Mouse (Mus musculus) hindbrain, embryonic 12.5 days (tissue): ENCODE results near the gene Gm36210. TPM values are rescaled to one million over a fixed set of nuclear protein-coding genes. Genes with fewer than 3 reads are reported as not detected.

Experiments
- ATAC-seq: fragments of 200-750 bp; cut with Nextera tagmentation; 2 replicates; pipeline ENCODE4 v1.8.0; 2017; ENCODE audit warnings: moderate TSS enrichment; ENCODE audit not compliant: low FRiP score
- H3K27ac ChIP-seq: fragments of 300-500 bp; sonication (generic); 2 replicates; pipeline ENCODE4 v1.5.1; 2016; ENCODE audit warnings: mild to moderate bottlenecking
- H3K27me3 ChIP-seq: fragments of 300-500 bp; sonication (generic); 2 replicates; pipeline ENCODE4 v1.6.1; 2016; ENCODE audit warnings: mild to moderate bottlenecking
- H3K36me3 ChIP-seq: fragments of 300-500 bp; sonication (generic); 2 replicates; pipeline ENCODE4 v1.6.1; 2016; ENCODE audit warnings: mild to moderate bottlenecking
- H3K4me1 ChIP-seq: fragments of 300-500 bp; sonication (generic); 2 replicates; pipeline ENCODE4 v1.6.1; 2016
- H3K4me2 ChIP-seq: fragments of 300-500 bp; sonication (generic); replicated peaks from 2 replicates; pipeline ENCODE4 v1.6.1; 2016; ENCODE audit warnings: mild to moderate bottlenecking
- H3K4me3 ChIP-seq: fragments of 300-500 bp; sonication (generic); 2 replicates; pipeline ENCODE4 v1.5.1; 2016; ENCODE audit warnings: mild to moderate bottlenecking
- H3K9ac ChIP-seq: fragments of 300-500 bp; sonication (generic); 2 replicates; pipeline ENCODE4 v1.6.1; 2016; ENCODE audit warnings: mild to moderate bottlenecking, moderate library complexity
- H3K9me3 ChIP-seq: fragments of 300-500 bp; sonication (generic); replicated peaks from 2 replicates; pipeline ENCODE4 v1.6.1; 2016; ENCODE audit warnings: mild to moderate bottlenecking
- WGBS: fragments of 180-500 bp; shearing (Covaris S2); methylation state at CpG from one replicate; pipeline ENCODE4 v1.1.7; 2016; 5-methylcytosine and 5-hydroxymethylcytosine counted together
- polyA plus RNA-seq: library from polyadenylated mRNA; unstranded; fragments of >200 nt; fragmentation: Nextera tagmentation; extraction: Ambion mirVana; gene quantifications from 2 replicates; pipeline ENCODE4 v1.2.1, GENCODE M21; 2016

The Gm36210 gene
- polyA plus RNA-seq, 1 experiment from 2014 or later = not detected

- ATAC-seq = no peak
- Histone ChIP-seq H3K4me2 (no peak overlapping the region), H3K27ac (no peak overlapping the region), H3K27me3 (0 out of 2 replicates have a peak, but pooled peaks cover 2% of the 10 kb centered on the region), H3K9ac (no peak overlapping the region), H3K9me3 (no peaks in the 10 kb centered on the region; the same call in 1 of the 2 replicates), H3K4me3 (no peak overlapping the region), H3K36me3 (no peaks in the 10 kb centered on the region), H3K4me1 (no peaks in the 10 kb centered on the region)
- WGBS = 77% methylated on average over 11 of the region's 11 CpGs
Observed at GRCm38 (mm10) chr7:4850621-4851314, 55.5 kb downstream of the Gm36210 start.

GRCm38 (mm10) chr7:4849372-4849771 lies 56.9 kb downstream of the Gm36210 start:
- Histone ChIP-seq H3K27ac (no peak overlapping the region), H3K4me3 (no peak overlapping the region), H3K9me3 (no peaks in the 10 kb centered on the region; the same call in 1 of the 2 replicates), H3K4me2 (no peak overlapping the region), H3K9ac (no peak overlapping the region), H3K4me1 (no peaks in the 10 kb centered on the region; the same call in 1 of the 2 replicates), H3K27me3 (peaks cover 6% of the 10 kb centered on the region), H3K36me3 (no peaks in the 10 kb centered on the region)
- 67% methylated on average over 9 of the region's 9 CpGs for WGBS
- ATAC-seq = no peak

Other genes with a start within 250 kb of the Gm36210 start
- 15.0 and 17.1 TPM in 2 replicates for gene Ppp6r1, start 247.5 kb downstream of the Gm36210 start, polyA plus RNA-seq
- 108 and 110 TPM in 2 replicates for gene Hspbp1, start 221.4 kb downstream of the Gm36210 start, polyA plus RNA-seq
- gene Brsk1, start 215.9 kb downstream of the Gm36210 start, polyA plus RNA-seq = 5.8 and 5.9 TPM in 2 replicates
- 0.26 and 0.48 TPM in 2 replicates for gene Tmem150b, start 181.3 kb downstream of the Gm36210 start, polyA plus RNA-seq
- 87.5 and 91.5 TPM in 2 replicates for gene Kmt5c, start 166.4 kb downstream of the Gm36210 start, polyA plus RNA-seq
- gene Cox6b2, start 153.4 kb downstream of the Gm36210 start, polyA plus RNA-seq = 37.6 and 39.8 TPM in 2 replicates
- gene Fam71e2, start 135.2 kb downstream of the Gm36210 start, polyA plus RNA-seq = not detected in 2 replicates
- 0.34 TPM in 1 of 2 replicates, not detected in the other for gene Il11, start 123.7 kb downstream of the Gm36210 start, polyA plus RNA-seq
- gene Tmem190, start 123.6 kb downstream of the Gm36210 start, polyA plus RNA-seq = not detected in 2 replicates
- gene Tmem238, start 116.9 kb downstream of the Gm36210 start, polyA plus RNA-seq = 2.9 and 4.0 TPM in 2 replicates
- 290 and 306 TPM in 2 replicates for gene Rpl28, start 113.6 kb downstream of the Gm36210 start, polyA plus RNA-seq
- gene Ube2s, start 93.9 kb downstream of the Gm36210 start, polyA plus RNA-seq = 331 and 348 TPM in 2 replicates
- 5.3 and 6.7 TPM in 2 replicates for gene Shisa7, start 61.8 kb downstream of the Gm36210 start, polyA plus RNA-seq
- 5.1 and 7.0 TPM in 2 replicates for gene Isoc2b, start 36.3 kb downstream of the Gm36210 start, polyA plus RNA-seq
- 0.88 and 1.2 TPM in 2 replicates for gene Isoc2a, start 29.4 kb downstream of the Gm36210 start, polyA plus RNA-seq
- gene Zfp628, start 8.7 kb upstream of the Gm36210 start, polyA plus RNA-seq = 4.3 and 4.8 TPM in 2 replicates
- 12.3 and 14.3 TPM in 2 replicates for gene Nat14, start 15.5 kb upstream of the Gm36210 start, polyA plus RNA-seq
- 1.6 and 2.2 TPM in 2 replicates for gene Ssc5d, start 19.3 kb upstream of the Gm36210 start, polyA plus RNA-seq
- gene Sbk2, start 57.9 kb upstream of the Gm36210 start, polyA plus RNA-seq = not detected in 2 replicates
- gene Sbk3, start 64.7 kb upstream of the Gm36210 start, polyA plus RNA-seq = 0.19 and 0.23 TPM in 2 replicates
- gene Zfp579, start 89.6 kb upstream of the Gm36210 start, polyA plus RNA-seq = 57.8 and 61.4 TPM in 2 replicates
- gene Zfp524, start 107.9 kb upstream of the Gm36210 start, polyA plus RNA-seq = 8.5 and 9.1 TPM in 2 replicates
- gene Fiz1, start 108.2 kb upstream of the Gm36210 start, polyA plus RNA-seq = 59.6 and 60.1 TPM in 2 replicates
- gene Gm44973, start 109.0 kb upstream of the Gm36210 start, polyA plus RNA-seq = 0.32 TPM in 1 of 2 replicates, not detected in the other
- gene Zfp865, start 113.9 kb upstream of the Gm36210 start, polyA plus RNA-seq = 9.0 and 9.3 TPM in 2 replicates
- 17.4 and 19.9 TPM in 2 replicates for gene Ccdc106, start 114.0 kb upstream of the Gm36210 start, polyA plus RNA-seq
- gene 4632433K11Rik, start 127.6 kb upstream of the Gm36210 start, polyA plus RNA-seq = 0.44 TPM in 1 of 2 replicates, not detected in the other
- gene Zfp784, start 131.9 kb upstream of the Gm36210 start, polyA plus RNA-seq = 6.1 and 6.9 TPM in 2 replicates
- 45.4 and 51.8 TPM in 2 replicates for gene Zfp580, start 145.0 kb upstream of the Gm36210 start, polyA plus RNA-seq
- 136 and 138 TPM in 2 replicates for gene U2af2, start 155.6 kb upstream of the Gm36210 start, polyA plus RNA-seq
- 74.5 and 79.6 TPM in 2 replicates for gene Epn1, start 173.7 kb upstream of the Gm36210 start, polyA plus RNA-seq
- not detected in 2 replicates for gene Rfpl4, start 210.4 kb upstream of the Gm36210 start, polyA plus RNA-seq
- 0.31 and 0.41 TPM in 2 replicates for gene Rasl2-9, start 219.4 kb upstream of the Gm36210 start, polyA plus RNA-seq
- not detected in 2 replicates for gene Vmn1r55, start 243.2 kb upstream of the Gm36210 start, polyA plus RNA-seq